Mouse (Mus musculus) stomach, postnatal 0 days (tissue): Measurements from ENCODE around the gene Mrpl27. TPM values are rescaled to one million over a fixed set of nuclear protein-coding genes. Genes with fewer than 3 reads are reported as not detected.
"Not testable (repeated sequence)": the region's sequence is repeated elsewhere in the genome, so short reads cannot be mapped to it uniquely, and the experiment has no call there.

Source experiments
- ATAC-seq: fragments of 200-750 bp; cut with Nextera tagmentation; 2 replicates; pipeline ENCODE4 v1.8.0; 2017; ENCODE audit not compliant: low FRiP score, low TSS enrichment
- DNase-seq: peaks from one replicate; pipeline ENCODE4 v3.0.0-alpha.2; 2016; ENCODE audit warnings: low spot score
- H3K27ac ChIP-seq: fragments of 300-500 bp; sonication (generic); replicated peaks from 2 replicates; pipeline ENCODE4 v1.5.1; 2014; ENCODE audit warnings: mild to moderate bottlenecking, control low read depth
- H3K27me3 ChIP-seq: fragments of 300-500 bp; sonication (generic); 2 replicates; pipeline ENCODE4 v1.6.1; 2014; ENCODE audit warnings: low read length; ENCODE audit not compliant: control insufficient read depth, insufficient read depth
- H3K36me3 ChIP-seq: fragments of 300-500 bp; sonication (generic); 2 replicates; pipeline ENCODE4 v1.6.1; 2014; ENCODE audit warnings: low read length, mixed read lengths; ENCODE audit not compliant: control insufficient read depth, insufficient read depth
- H3K4me1 ChIP-seq: fragments of 300-500 bp; sonication (generic); replicated peaks from 2 replicates; pipeline ENCODE4 v1.6.1; 2014; ENCODE audit warnings: antibody characterized with exemption; ENCODE audit not compliant: control insufficient read depth, insufficient read depth
- H3K4me2 ChIP-seq: fragments of 300-500 bp; sonication (generic); replicated peaks from 2 replicates; pipeline ENCODE4 v1.6.1; 2014; ENCODE audit warnings: low read depth, mild to moderate bottlenecking, control low read depth, moderate library complexity
- H3K4me3 ChIP-seq: fragments of 300-500 bp; sonication (generic); 2 replicates; pipeline ENCODE4 v1.5.1; 2014; ENCODE audit warnings: low read depth, low read length, control low read depth
- H3K9ac ChIP-seq: fragments of 300-500 bp; sonication (generic); 2 replicates; pipeline ENCODE4 v1.6.1; 2014; ENCODE audit warnings: mild to moderate bottlenecking, low read length, control low read depth, mixed read lengths
- H3K9me3 ChIP-seq: fragments of 300-500 bp; sonication (generic); 2 replicates; pipeline ENCODE4 v1.6.1; 2016; ENCODE audit warnings: low read length; ENCODE audit not compliant: control insufficient read depth
- CTCF ChIP-seq: IDR thresholded peaks from 2 replicates; pipeline ENCODE4 v1.5.1; 2016; ENCODE audit warnings: antibody characterized with exemption, low read depth, mild to moderate bottlenecking, moderate library complexity
- EP300 ChIP-seq: optimal IDR thresholded peaks from 2 replicates; pipeline ENCODE3; 2016; ENCODE audit warnings: antibody characterized with exemption
- WGBS: fragments of 180-500 bp; shearing (Covaris S2); extraction: QIAGEN DNeasy Blood & Tissue Kit; methylation state at CpG from one replicate; pipeline ENCODE4 v1.1.7; 2014; 5-methylcytosine and 5-hydroxymethylcytosine counted together
- polyA plus RNA-seq: library from polyadenylated mRNA; unstranded; fragments of >200 nt; fragmentation: Nextera tagmentation; extraction: Ambion mirVana; gene quantifications from 2 replicates; pipeline ENCODE4 v1.2.1, GENCODE M21; 2015

Gene Mrpl27
- polyA plus RNA-seq, 1 experiment from 2014 or later, result 123 TPM

GRCm38 (mm10) chr11:94676754-94677606 lies 23.4 kb downstream of the Mrpl27 start, which contains the start of gene Xylt2:
Gene Xylt2, minus strand, starts transcription at chr11:94677515.
- Histone ChIP-seq H3K36me3 (no peaks in the 10 kb centered on the region), H3K9ac (peak within 1 kb of the TSS; percentile 97), H3K4me1 (0 out of 2 replicates have a peak, but pooled peaks cover 4% of the 10 kb centered on the region), H3K4me2 (peak within 1 kb of the TSS; percentile 91), H3K4me3 (peak within 1 kb of the TSS; percentile 97), H3K9me3 (no peaks in the 10 kb centered on the region), H3K27me3 (no peaks in the 10 kb centered on the region), H3K27ac (peak within 1 kb of the TSS; percentile 88)
- under 1% methylated on average over 73 of the region's 82 CpGs for WGBS
- ATAC-seq (peak; percentile 95), DNase-seq (peak; percentile 94)
- TF ChIP-seq CTCF (no peak), EP300 (no peak)

GRCm38 (mm10) chr11:94677607-94678145 lies 24.1 kb downstream of the Mrpl27 start:
- ATAC-seq, result no peak
- peak overlapping the region; percentile 91 for H3K4me2 ChIP-seq
- H3K36me3 ChIP-seq, result no peaks in the 10 kb centered on the region
- 26% methylated on average over 15 of the region's 15 CpGs for whole genome bisulfite sequencing
- peak overlapping the region; percentile 51 for H3K9ac ChIP-seq
- no peak overlapping the region for H3K27ac ChIP-seq
- H3K4me3 ChIP-seq, result peak overlapping the region; percentile 97
- TF ChIP-seq CTCF (no peak), EP300 (no peak)
- no peaks in the 10 kb centered on the region for H3K9me3 ChIP-seq
- no peaks in the 10 kb centered on the region for H3K27me3 ChIP-seq
- DNase-seq, result no peak
- 0 out of 2 replicates have a peak, but pooled peaks cover 4% of the 10 kb centered on the region for H3K4me1 ChIP-seq

GRCm38 (mm10) chr11:94680639-94681038 lies 27.1 kb downstream of the Mrpl27 start:
- ATAC-seq, result no peak
- H3K27ac ChIP-seq, result no peak overlapping the region
- TF ChIP-seq CTCF (peak; percentile 34; the same call in 1 of the 2 replicates), EP300 (no peak)

GRCm38 (mm10) chr11:94681640-94682039 lies 28.1 kb downstream of the Mrpl27 start:
- DNase-seq (no peak), ATAC-seq (no peak)
- Histone ChIP-seq H3K27me3 (no peaks in the 10 kb centered on the region), H3K4me2 (no peak overlapping the region), H3K36me3 (no peaks in the 10 kb centered on the region), H3K4me1 (no peaks in the 10 kb centered on the region), H3K9me3 (no peaks in the 10 kb centered on the region), H3K9ac (no peak overlapping the region), H3K4me3 (no peak overlapping the region), H3K27ac (no peak overlapping the region)
- 70% methylated on average over 4 of the region's 4 CpGs for WGBS
- no peak for TF ChIP-seq CTCF
- no peak for TF ChIP-seq EP300

More at GRCm38 (mm10) chr11:94680639-94681038, 27.1 kb downstream of the Mrpl27 start:
- Histone ChIP-seq H3K4me1 (0 out of 2 replicates have a peak, but pooled peaks cover 4% of the 10 kb centered on the region), H3K9ac (no peak overlapping the region), H3K27me3 (no peaks in the 10 kb centered on the region), H3K4me2 (no peak overlapping the region), H3K9me3 (no peaks in the 10 kb centered on the region), H3K4me3 (no peak overlapping the region), H3K36me3 (no peaks in the 10 kb centered on the region)
- DNase-seq, result no peak

- no peak overlapping the region for H3K4me3 ChIP-seq
- no peaks in the 10 kb centered on the region for H3K27me3 ChIP-seq
- H3K27ac ChIP-seq, result no peak overlapping the region
- H3K9ac ChIP-seq, result no peak overlapping the region
- DNase-seq (no peak), ATAC-seq (no peak)
- H3K4me2 ChIP-seq, result no peak overlapping the region
- H3K9me3 ChIP-seq, result no peaks in the 10 kb centered on the region
- TF ChIP-seq EP300, result no peak
- no peak for TF ChIP-seq CTCF
- no peaks in the 10 kb centered on the region for H3K4me1 ChIP-seq
- H3K36me3 ChIP-seq, result no peaks in the 10 kb centered on the region
- WGBS, result 79% methylated on average over 7 of the region's 7 CpGs
These were observed 28.9 kb downstream of the Mrpl27 start for GRCm38 (mm10) chr11:94682427-94682826.

- DNase-seq (no peak), ATAC-seq (no peak)
- H3K9ac ChIP-seq, result no peak overlapping the region
- no peak overlapping the region for H3K27ac ChIP-seq
- WGBS, result 78% methylated on average over 6 of the region's 6 CpGs
- no peaks in the 10 kb centered on the region for H3K4me1 ChIP-seq
- TF ChIP-seq EP300 (no peak), CTCF (no peak)
- no peaks in the 10 kb centered on the region for H3K36me3 ChIP-seq
- no peak overlapping the region for H3K4me3 ChIP-seq
- H3K9me3 ChIP-seq, result no peaks in the 10 kb centered on the region
- H3K27me3 ChIP-seq, result no peaks in the 10 kb centered on the region
- no peak overlapping the region for H3K4me2 ChIP-seq
These were observed 33.6 kb downstream of the Mrpl27 start for GRCm38 (mm10) chr11:94687178-94687577.

- H3K9ac ChIP-seq, H3K27ac ChIP-seq, DNase-seq, H3K9me3 ChIP-seq, H3K36me3 ChIP-seq, H3K4me2 ChIP-seq, H3K27me3 ChIP-seq, H3K4me1 ChIP-seq, H3K4me3 ChIP-seq, ATAC-seq: not testable (repeated sequence)
These were observed 38.9 kb downstream of the Mrpl27 start for GRCm38 (mm10) chr11:94692502-94692901.
